In genomic region chr13:43684499-43684994, GRCm38 (mm10) we compare ENCODE assay signal across 9 mouse cellular contexts.
DNase-seq lines count a peak whose midpoint lies in the region; ATAC-seq and TF ChIP-seq lines count a peak whose summit lies in the region.
"Had no signal": no experiment of that assay in that cellular context is flagged by ENCODE, and none has a peak within 500 bp of the region (broad histone marks: within the 10 kb centered on the region; RNA-seq: fewer than 3 reads in every experiment).

No protein-coding gene starts in this region.

- no peak overlapping the region for H3K9ac ChIP-seq in forebrain, embryonic 15.5 days (replicated peaks)
- H3K9ac ChIP-seq in intestine, embryonic 15.5 days, result no peak overlapping the region
- H3K9ac ChIP-seq in limb, embryonic 14.5 days (ENCODE audit: low read depth, low read length, severe bottlenecking), result no peak overlapping the region

- no peaks in the 10 kb centered on the region for H3K36me3 ChIP-seq in heart, embryonic 10.5 days
- H3K36me3 ChIP-seq in forebrain, embryonic 15.5 days, result no peaks in the 10 kb centered on the region
- H3K36me3 ChIP-seq in intestine, embryonic 15.5 days, result no peaks in the 10 kb centered on the region
- H3K36me3 ChIP-seq in limb, embryonic 14.5 days (ENCODE audit: control insufficient read depth, insufficient read depth, low read length), result no peaks in the 10 kb centered on the region
- H3K36me3 ChIP-seq: G1E had no signal

- H3K27me3 ChIP-seq in heart, embryonic 10.5 days (ENCODE audit: insufficient read depth, poor library complexity, severe bottlenecking), result no peaks in the 10 kb centered on the region
- H3K27me3 ChIP-seq in forebrain, embryonic 15.5 days, result no peaks in the 10 kb centered on the region
- no peaks in the 10 kb centered on the region for H3K27me3 ChIP-seq in intestine, embryonic 15.5 days (replicated peaks)
- H3K27me3 ChIP-seq in limb, embryonic 14.5 days (ENCODE audit: control insufficient read depth, insufficient read depth, low read length), result no peaks in the 10 kb centered on the region

- H3K9me3 ChIP-seq in heart, embryonic 10.5 days, result no peaks in the 10 kb centered on the region
- H3K9me3 ChIP-seq in forebrain, embryonic 15.5 days, result no peaks in the 10 kb centered on the region
- H3K9me3 ChIP-seq in intestine, embryonic 15.5 days, result no peaks in the 10 kb centered on the region
- H3K9me3 ChIP-seq in limb, embryonic 14.5 days (ENCODE audit: control insufficient read depth, low read length), result no peaks in the 10 kb centered on the region
- H3K9me3 ChIP-seq: G1E had no signal

- H3K4me1 ChIP-seq in heart, embryonic 10.5 days, result no peaks in the 10 kb centered on the region
- H3K4me1 ChIP-seq in forebrain, embryonic 15.5 days, result peaks cover 6% of the 10 kb centered on the region; the same call in 1 of the 2 replicates
- H3K4me1 ChIP-seq in intestine, embryonic 15.5 days (replicated peaks), result 0 out of 2 replicates have a peak, but pooled peaks cover 8% of the 10 kb centered on the region
- no peaks in the 10 kb centered on the region for H3K4me1 ChIP-seq in limb, embryonic 14.5 days (ENCODE audit: control insufficient read depth, insufficient read depth, low read length)

- ATAC-seq in forebrain, embryonic 15.5 days (replicated peaks), result peak; percentile 68; the same call in 1 of the 2 replicates
- peak; percentile 58 for ATAC-seq in intestine, embryonic 15.5 days
- no peak for ATAC-seq in limb, embryonic 14.5 days (ENCODE audit: low FRiP score, low read depth)
- no peak for ATAC-seq in inflammation-experienced regulatory T-cells, adult 6 months

- DNase-seq in heart, adult 18-20 months, result peak; percentile 52 to 76
- DNase-seq in heart, embryonic 10.5 days (ENCODE audit: low spot score), result no peak
- DNase-seq in R1 (ENCODE audit: low read depth, low spot score), result peak; percentile 63
- peak; percentile 52 for DNase-seq in limb, embryonic 14.5 days (ENCODE audit: low spot score)
- peak; percentile 45 for DNase-seq in telencephalon, adult 2 months (ENCODE audit: low read depth, low spot score)

- no peak overlapping the region for H3K4me2 ChIP-seq in forebrain, embryonic 15.5 days (replicated peaks)
- H3K4me2 ChIP-seq in intestine, embryonic 15.5 days (replicated peaks), result peak overlapping the region; percentile 15; the same call in 1 of the 2 replicates
- no peak overlapping the region for H3K4me2 ChIP-seq in limb, embryonic 14.5 days (replicated peaks; ENCODE audit: low read depth, low read length, severe bottlenecking)

- H3K4me3 ChIP-seq in heart, embryonic 10.5 days, result no peak overlapping the region
- no peak overlapping the region for H3K4me3 ChIP-seq in forebrain, embryonic 15.5 days
- H3K4me3 ChIP-seq in intestine, embryonic 15.5 days (replicated peaks), result no peak overlapping the region
- no peak overlapping the region for H3K4me3 ChIP-seq in limb, embryonic 14.5 days (replicated peaks; ENCODE audit: low read length)

- WGBS in heart, embryonic 10.5 days, result 51% methylated on average over 8 of the region's 8 CpGs
- 47% methylated on average over 8 of the region's 8 CpGs for WGBS in forebrain, embryonic 15.5 days
- WGBS in intestine, embryonic 15.5 days, result 29% methylated on average over 8 of the region's 8 CpGs
- WGBS in limb, embryonic 14.5 days, result 55% methylated on average over 8 of the region's 8 CpGs

- no peak overlapping the region for H3K27ac ChIP-seq in heart, embryonic 10.5 days
- H3K27ac ChIP-seq in forebrain, embryonic 15.5 days (replicated peaks), result peak overlapping the region; percentile 7; the same call in 1 of the 2 replicates
- H3K27ac ChIP-seq in intestine, embryonic 15.5 days, result no peak overlapping the region
- no peak overlapping the region for H3K27ac ChIP-seq in limb, embryonic 14.5 days (replicated peaks; ENCODE audit: low read depth, low read length)

- no peak for TF ChIP-seq POLR2A in limb, embryonic 14.5 days (IDR thresholded peaks at IDR 0.05; ENCODE audit: borderline replicate concordance, extremely low read depth, insufficient read depth, insufficient read length)

Comparison
In these comparisons a context has a peak if more than half of its experiments do, and no peak if none do; other contexts are left out.
1. ATAC-seq: peak in forebrain, embryonic 15.5 days (single experiment) and intestine, embryonic 15.5 days (single experiment); none in limb, embryonic 14.5 days (single experiment) and inflammation-experienced regulatory T-cells, adult 6 months (single experiment).